Mouse (Mus musculus): Measurements from ENCODE around the gene Plekhm3. TPM values are rescaled to one million over a fixed set of nuclear protein-coding genes. Genes with fewer than 3 reads are reported as not detected.

The Plekhm3 gene
- polyA plus RNA-seq, 1 experiment from 2014 or later, result 6.0 TPM

GRCm38 (mm10) chr1:64891332-64891731 is 65.3 kb downstream of the Plekhm3 start:
- no peak overlapping the region for H3K9ac ChIP-seq (ENCODE audit: low read length)
- H3K27ac ChIP-seq (ENCODE audit: low read length), result no peak overlapping the region
- WGBS, result 89% methylated on average over 4 of the region's 4 CpGs
- no peak overlapping the region for H3K4me3 ChIP-seq (ENCODE audit: low read length)
- H3K36me3 ChIP-seq (ENCODE audit: control insufficient read depth, insufficient read depth, low read length), result no peaks in the 10 kb centered on the region
- H3K4me1 ChIP-seq (replicated peaks; ENCODE audit: control insufficient read depth, insufficient read depth, low read length), result no peaks in the 10 kb centered on the region; the same call in 1 of the 2 replicates
- H3K4me2 ChIP-seq (ENCODE audit: low read depth, low read length), result no peak overlapping the region
- no peaks in the 10 kb centered on the region for H3K27me3 ChIP-seq (ENCODE audit: control insufficient read depth, insufficient read depth, low read depth, low read length)
- no peak for ATAC-seq (ENCODE audit: low read depth)
- no peaks in the 10 kb centered on the region for H3K9me3 ChIP-seq (ENCODE audit: control insufficient read depth, low read length)

- Histone ChIP-seq H3K9me3 (ENCODE audit: control insufficient read depth, low read length) (no peaks in the 10 kb centered on the region), H3K36me3 (ENCODE audit: control insufficient read depth, insufficient read depth, low read length) (no peaks in the 10 kb centered on the region), H3K27ac (ENCODE audit: low read length) (peak overlapping the region; percentile 50; the same call in 1 of the 2 replicates), H3K4me1 (replicated peaks; ENCODE audit: control insufficient read depth, insufficient read depth, low read length) (peaks cover 3% of the 10 kb centered on the region; the same call in 1 of the 2 replicates), H3K4me3 (ENCODE audit: low read length) (no peak overlapping the region), H3K9ac (ENCODE audit: low read length) (no peak overlapping the region), H3K4me2 (ENCODE audit: low read depth, low read length) (no peak overlapping the region), H3K27me3 (ENCODE audit: control insufficient read depth, insufficient read depth, low read depth, low read length) (no peaks in the 10 kb centered on the region)
- ATAC-seq (ENCODE audit: low read depth), result peak; percentile 73; the same call in 1 of the 2 replicates
- WGBS, result 51% methylated on average over 2 of the region's 2 CpGs
Observed at GRCm38 (mm10) chr1:64887502-64888203, 69.0 kb downstream of the Plekhm3 start.

- no peak for ATAC-seq (ENCODE audit: low read depth)
- no peaks in the 10 kb centered on the region for H3K27me3 ChIP-seq (ENCODE audit: control insufficient read depth, insufficient read depth, low read depth, low read length)
- H3K4me1 ChIP-seq (replicated peaks; ENCODE audit: control insufficient read depth, insufficient read depth, low read length), result peaks cover 3% of the 10 kb centered on the region; the same call in 1 of the 2 replicates
- no peaks in the 10 kb centered on the region for H3K9me3 ChIP-seq (ENCODE audit: control insufficient read depth, low read length)
- H3K9ac ChIP-seq (ENCODE audit: low read length), result no peak overlapping the region
- no peak overlapping the region for H3K4me2 ChIP-seq (ENCODE audit: low read depth, low read length)
- no peak overlapping the region for H3K27ac ChIP-seq (ENCODE audit: low read length)
- no peak overlapping the region for H3K4me3 ChIP-seq (ENCODE audit: low read length)
- H3K36me3 ChIP-seq (ENCODE audit: control insufficient read depth, insufficient read depth, low read length), result no peaks in the 10 kb centered on the region
- WGBS, result 83% methylated on average over 6 of the region's 6 CpGs
Observed at GRCm38 (mm10) chr1:64886718-64887117, 69.9 kb downstream of the Plekhm3 start.

GRCm38 (mm10) chr1:64885328-64885727 is 71.3 kb downstream of the Plekhm3 start:
- peaks cover 5% of the 10 kb centered on the region; the same call in 1 of the 2 replicates for H3K4me1 ChIP-seq (replicated peaks; ENCODE audit: control insufficient read depth, insufficient read depth, low read length)
- no peak overlapping the region for H3K4me3 ChIP-seq (ENCODE audit: low read length)
- no peaks in the 10 kb centered on the region; the same call in 1 of the 2 replicates for H3K36me3 ChIP-seq (ENCODE audit: control insufficient read depth, insufficient read depth, low read length)
- H3K27me3 ChIP-seq (ENCODE audit: control insufficient read depth, insufficient read depth, low read depth, low read length), result no peaks in the 10 kb centered on the region
- no peak overlapping the region for H3K4me2 ChIP-seq (ENCODE audit: low read depth, low read length)
- no peak for ATAC-seq (ENCODE audit: low read depth)
- H3K27ac ChIP-seq (ENCODE audit: low read length), result no peak overlapping the region
- 77% methylated on average over 3 of the region's 3 CpGs for WGBS
- no peak overlapping the region for H3K9ac ChIP-seq (ENCODE audit: low read length)
- H3K9me3 ChIP-seq (ENCODE audit: control insufficient read depth, low read length), result no peaks in the 10 kb centered on the region

GRCm38 (mm10) chr1:64884007-64884406 is 72.6 kb downstream of the Plekhm3 start:
- Histone ChIP-seq H3K9me3 (ENCODE audit: control insufficient read depth, low read length) (no peaks in the 10 kb centered on the region), H3K4me3 (ENCODE audit: low read length) (no peak overlapping the region), H3K27me3 (ENCODE audit: control insufficient read depth, insufficient read depth, low read depth, low read length) (no peaks in the 10 kb centered on the region), H3K36me3 (ENCODE audit: control insufficient read depth, insufficient read depth, low read length) (no peaks in the 10 kb centered on the region; the same call in 1 of the 2 replicates), H3K4me2 (ENCODE audit: low read depth, low read length) (no peak overlapping the region), H3K4me1 (replicated peaks; ENCODE audit: control insufficient read depth, insufficient read depth, low read length) (peaks cover 5% of the 10 kb centered on the region; the same call in 1 of the 2 replicates), H3K9ac (ENCODE audit: low read length) (no peak overlapping the region), H3K27ac (ENCODE audit: low read length) (no peak overlapping the region)
- ATAC-seq (ENCODE audit: low read depth), result no peak
- 40% methylated on average over 6 of the region's 6 CpGs for WGBS

GRCm38 (mm10) chr1:64880613-64881012 is 76.0 kb downstream of the Plekhm3 start:
- H3K4me1 ChIP-seq (replicated peaks; ENCODE audit: control insufficient read depth, insufficient read depth, low read length), result peaks cover 5% of the 10 kb centered on the region; the same call in 1 of the 2 replicates
- H3K27ac ChIP-seq (ENCODE audit: low read length), result no peak overlapping the region
- ATAC-seq (ENCODE audit: low read depth), result no peak
- no peaks in the 10 kb centered on the region for H3K9me3 ChIP-seq (ENCODE audit: control insufficient read depth, low read length)
- WGBS, result 60% methylated on average over 3 of the region's 3 CpGs
- no peak overlapping the region for H3K4me2 ChIP-seq (ENCODE audit: low read depth, low read length)
- no peak overlapping the region for H3K4me3 ChIP-seq (ENCODE audit: low read length)
- H3K9ac ChIP-seq (ENCODE audit: low read length), result no peak overlapping the region
- H3K27me3 ChIP-seq (ENCODE audit: control insufficient read depth, insufficient read depth, low read depth, low read length), result no peaks in the 10 kb centered on the region
- no peaks in the 10 kb centered on the region; the same call in 1 of the 2 replicates for H3K36me3 ChIP-seq (ENCODE audit: control insufficient read depth, insufficient read depth, low read length)

GRCm38 (mm10) chr1:64878795-64879240 is 77.8 kb downstream of the Plekhm3 start:
- Histone ChIP-seq H3K36me3 (ENCODE audit: control insufficient read depth, insufficient read depth, low read length) (no peaks in the 10 kb centered on the region; the same call in 1 of the 2 replicates), H3K27me3 (ENCODE audit: control insufficient read depth, insufficient read depth, low read depth, low read length) (no peaks in the 10 kb centered on the region), H3K9me3 (ENCODE audit: control insufficient read depth, low read length) (no peaks in the 10 kb centered on the region), H3K4me3 (ENCODE audit: low read length) (no peak overlapping the region), H3K4me2 (ENCODE audit: low read depth, low read length) (no peak overlapping the region), H3K4me1 (replicated peaks; ENCODE audit: control insufficient read depth, insufficient read depth, low read length) (peaks cover 2% of the 10 kb centered on the region; the same call in 1 of the 2 replicates), H3K27ac (ENCODE audit: low read length) (no peak overlapping the region), H3K9ac (ENCODE audit: low read length) (no peak overlapping the region)
- peak; percentile 74 for ATAC-seq (ENCODE audit: low read depth)
- 34% methylated on average over 12 of the region's 12 CpGs for WGBS

GRCm38 (mm10) chr1:64876276-64876675 is 80.3 kb downstream of the Plekhm3 start:
- Histone ChIP-seq H3K4me3 (ENCODE audit: low read length) (no peak overlapping the region), H3K4me2 (ENCODE audit: low read depth, low read length) (no peak overlapping the region), H3K36me3 (ENCODE audit: control insufficient read depth, insufficient read depth, low read length) (no peaks in the 10 kb centered on the region; the same call in 1 of the 2 replicates), H3K9ac (ENCODE audit: low read length) (no peak overlapping the region), H3K27ac (ENCODE audit: low read length) (no peak overlapping the region), H3K9me3 (ENCODE audit: control insufficient read depth, low read length) (no peaks in the 10 kb centered on the region), H3K27me3 (ENCODE audit: control insufficient read depth, insufficient read depth, low read depth, low read length) (no peaks in the 10 kb centered on the region), H3K4me1 (replicated peaks; ENCODE audit: control insufficient read depth, insufficient read depth, low read length) (peaks cover 2% of the 10 kb centered on the region; the same call in 1 of the 2 replicates)
- ATAC-seq (ENCODE audit: low read depth), result 0 out of 2 replicates have a peak, but pooled peaks have one; percentile 41
- WGBS, result 63% methylated on average over 3 of the region's 3 CpGs

GRCm38 (mm10) chr1:64875712-64876111 is 80.9 kb downstream of the Plekhm3 start:
- no peak for ATAC-seq (ENCODE audit: low read depth)
- H3K36me3 ChIP-seq (ENCODE audit: control insufficient read depth, insufficient read depth, low read length), result no peaks in the 10 kb centered on the region; the same call in 1 of the 2 replicates
- H3K4me1 ChIP-seq (replicated peaks; ENCODE audit: control insufficient read depth, insufficient read depth, low read length), result no peaks in the 10 kb centered on the region; the same call in 1 of the 2 replicates
- no peak overlapping the region for H3K4me2 ChIP-seq (ENCODE audit: low read depth, low read length)
- no peaks in the 10 kb centered on the region for H3K27me3 ChIP-seq (ENCODE audit: control insufficient read depth, insufficient read depth, low read depth, low read length)
- WGBS, result 66% methylated on average over 5 of the region's 5 CpGs
- H3K9me3 ChIP-seq (ENCODE audit: control insufficient read depth, low read length), result no peaks in the 10 kb centered on the region
- H3K27ac ChIP-seq (ENCODE audit: low read length), result no peak overlapping the region
- no peak overlapping the region for H3K4me3 ChIP-seq (ENCODE audit: low read length)
- H3K9ac ChIP-seq (ENCODE audit: low read length), result no peak overlapping the region
